ENCODE assay signal across 16 mouse cellular contexts in genomic region chr5:31628555-31628954, GRCm38 (mm10). TPM values are rescaled to one million over a fixed set of nuclear protein-coding genes. Genes with fewer than 3 reads are reported as not detected.
DNase-seq lines count a peak whose midpoint lies in the region; ATAC-seq and TF ChIP-seq lines count a peak whose summit lies in the region.
"Had no signal": no experiment of that assay in that cellular context is flagged by ENCODE, and none has a peak within 500 bp of the region (broad histone marks: within the 10 kb centered on the region; RNA-seq: fewer than 3 reads in every experiment).

No protein-coding gene starts in this region.

- WGBS in heart, embryonic 12.5 days = 80% methylated on average over 8 of the region's 8 CpGs
- WGBS in midbrain, postnatal 0 days = 92% methylated on average over 8 of the region's 8 CpGs
- 91% methylated on average over 8 of the region's 8 CpGs for WGBS in hindbrain, embryonic 16.5 days

- no peaks in the 10 kb centered on the region for H3K9me3 ChIP-seq in heart, embryonic 12.5 days (replicated peaks)
- no peaks in the 10 kb centered on the region for H3K9me3 ChIP-seq in midbrain, postnatal 0 days (ENCODE audit: low read length)
- no peaks in the 10 kb centered on the region for H3K9me3 ChIP-seq in hindbrain, embryonic 16.5 days (ENCODE audit: control insufficient read depth, low read length)

- H3K4me3 ChIP-seq in heart, embryonic 12.5 days = no peak overlapping the region
- no peak overlapping the region for H3K4me3 ChIP-seq in C2C12 (ENCODE audit: insufficient read depth, poor library complexity, severe bottlenecking)
- no peak overlapping the region for H3K4me3 ChIP-seq in midbrain, postnatal 0 days (ENCODE audit: low read depth, low read length)
- H3K4me3 ChIP-seq in hindbrain, embryonic 16.5 days (ENCODE audit: low read length) = no peak overlapping the region

- peaks cover 46% of the 10 kb centered on the region for H3K4me1 ChIP-seq in heart, embryonic 12.5 days (replicated peaks)
- no peaks in the 10 kb centered on the region for H3K4me1 ChIP-seq in midbrain, postnatal 0 days (ENCODE audit: insufficient read depth, low read length)
- no peaks in the 10 kb centered on the region for H3K4me1 ChIP-seq in hindbrain, embryonic 16.5 days (ENCODE audit: control insufficient read depth, insufficient read depth, low read depth, low read length)

- H3ac ChIP-seq in C2C12 (ENCODE audit: control insufficient read depth, insufficient read length, low read depth) = no peak overlapping the region

- H3K36me3 ChIP-seq in heart, embryonic 12.5 days = no peaks in the 10 kb centered on the region
- peaks cover 2% of the 10 kb centered on the region for H3K36me3 ChIP-seq in C2C12 (ENCODE audit: control insufficient read depth, insufficient read depth)
- peaks cover 3% of the 10 kb centered on the region; the same call in 1 of the 2 replicates for H3K36me3 ChIP-seq in midbrain, postnatal 0 days (ENCODE audit: insufficient read depth, low read length)
- no peaks in the 10 kb centered on the region for H3K36me3 ChIP-seq in hindbrain, embryonic 16.5 days (ENCODE audit: control insufficient read depth, insufficient read depth, low read length)

- H3K79me2 ChIP-seq in C2C12 (ENCODE audit: control insufficient read depth, insufficient read depth) = no peaks in the 10 kb centered on the region

- no peak overlapping the region for H3K9ac ChIP-seq in heart, embryonic 12.5 days
- no peak overlapping the region for H3K9ac ChIP-seq in midbrain, postnatal 0 days (replicated peaks; ENCODE audit: low read length, poor library complexity, severe bottlenecking)
- H3K9ac ChIP-seq in hindbrain, embryonic 16.5 days (ENCODE audit: low read depth, low read length) = no peak overlapping the region
- H3K9ac ChIP-seq: hindbrain, embryonic 14.5 days; liver, postnatal 0 days had no signal

- TF ChIP-seq CTCF in C2C12 (IDR thresholded peaks at IDR 0.05; ENCODE audit: control insufficient read depth, insufficient read depth, insufficient read length) = no peak
- no peak for TF ChIP-seq CTCF in midbrain, postnatal 0 days (IDR thresholded peaks at IDR 0.05)

- peak overlapping the region; percentile 93; the same call in 1 of the 2 replicates for H3K27ac ChIP-seq in heart, embryonic 12.5 days (ENCODE audit: poor library complexity, severe bottlenecking)
- no peak overlapping the region for H3K27ac ChIP-seq in midbrain, postnatal 0 days (ENCODE audit: low read depth, low read length)
- H3K27ac ChIP-seq in hindbrain, embryonic 16.5 days (ENCODE audit: low read depth, low read length) = no peak overlapping the region
- H3K27ac ChIP-seq: hindbrain, embryonic 14.5 days had no signal

- H3K27me3 ChIP-seq in heart, embryonic 12.5 days (replicated peaks) = no peaks in the 10 kb centered on the region
- H3K27me3 ChIP-seq in C2C12 (ENCODE audit: control insufficient read depth, insufficient read depth, insufficient read length) = no peaks in the 10 kb centered on the region
- no peaks in the 10 kb centered on the region for H3K27me3 ChIP-seq in midbrain, postnatal 0 days (ENCODE audit: insufficient read depth, low read length)
- H3K27me3 ChIP-seq in hindbrain, embryonic 16.5 days (replicated peaks; ENCODE audit: control insufficient read depth, insufficient read depth, low read length) = no peaks in the 10 kb centered on the region

- H3K79me3 ChIP-seq in C2C12 (ENCODE audit: low read depth) = no peaks in the 10 kb centered on the region

- no peak overlapping the region for H3K4me2 ChIP-seq in heart, embryonic 12.5 days
- no peak overlapping the region for H3K4me2 ChIP-seq in midbrain, postnatal 0 days (ENCODE audit: low read depth, low read length, poor library complexity, severe bottlenecking)
- H3K4me2 ChIP-seq in hindbrain, embryonic 16.5 days (ENCODE audit: low read length) = no peak overlapping the region
- H3K4me2 ChIP-seq: hindbrain, embryonic 14.5 days had no signal

- intact Hi-C loops in heart, postnatal 25 days (cut with DNase I) = no loop called here

- no peak for ATAC-seq in heart, embryonic 12.5 days (ENCODE audit: insufficient number of reproducible peaks, low FRiP score)
- no peak for ATAC-seq in midbrain, postnatal 0 days (ENCODE audit: low FRiP score)
- no peak for ATAC-seq in hindbrain, embryonic 16.5 days
- ATAC-seq: forebrain, embryonic 16.5 days; intestine, postnatal 0 days; liver, postnatal 0 days; midbrain, embryonic 16.5 days had no signal

- no peak for DNase-seq in heart, postnatal 25 days (ENCODE audit: low spot score)
- DNase-seq in 3T3-L1 (ENCODE audit: low read depth, low spot score) = peak; percentile 76
- DNase-seq in adrenal gland, postnatal 36 days = peak; percentile 44 to 53
- no peak for DNase-seq in midbrain, postnatal 0 days (ENCODE audit: low spot score)
- DNase-seq in kidney, adult 18-20 months = no peak
- DNase-seq: cerebellum, adult 9-10 months; heart, adult 11 months; liver; liver, postnatal 0 days had no signal

TF ChIP-seq in C2C12, 6 proteins besides CTCF, POLR2A, EP300 and RAD21:
- peak; percentile 58 for TF ChIP-seq CEBPB (IDR thresholded peaks at IDR 0.05; ENCODE audit: low read depth)
- TF ChIP-seq USF1 (IDR thresholded peaks at IDR 0.05; ENCODE audit: low read depth) = no peak

RNA-seq across cellular contexts. Expression of gene Mrpl33, which starts 31.8 kb away (rescaled TPM):
- polyA plus RNA-seq in heart, embryonic 12.5 days (2016; fragmentation: Nextera tagmentation; extraction: Ambion mirVana) = 372 TPM in 2 replicates
- total RNA-seq in heart, postnatal 25 days (2021) = 100 to 1,000 TPM; 312 to 319 TPM
- polyA plus RNA-seq in C2C12 (2012; fragmentation: generic; extraction: Trizol) = 228 TPM
- total RNA-seq in adrenal gland, postnatal 36 days (2021) = 100 to 1,000 TPM; 292 to 420 TPM
- total RNA-seq in midbrain, postnatal 0 days (2014; rRNA removed) = 79.9 and 114 TPM in 2 replicates
- 283 and 291 TPM in 2 replicates for polyA plus RNA-seq in midbrain, postnatal 0 days (2015; fragmentation: Nextera tagmentation; extraction: Ambion mirVana)
- polyA plus RNA-seq in hindbrain, embryonic 16.5 days (2015; fragmentation: Nextera tagmentation; extraction: Ambion mirVana) = 197 and 215 TPM in 2 replicates

Comparison
In these comparisons a context has a peak if more than half of its experiments do, and no peak if none do; other contexts are left out.
1. DNase-seq: peak in 3T3-L1 (single experiment) and adrenal gland, postnatal 36 days (2 of 2); none in heart, postnatal 25 days (single experiment), midbrain, postnatal 0 days (single experiment) and kidney, adult 18-20 months (single experiment).